Mouse (Mus musculus): Measurements from ENCODE around the gene Klhl35. TPM values are rescaled to one million over a fixed set of nuclear protein-coding genes. Genes with fewer than 3 reads are reported as not detected.

Gene Klhl35
- polyA plus RNA-seq, 1 experiment from 2014 or later = 1.8 TPM

GRCm38 (mm10) chr7:99452859-99453258 lies 12.9 kb upstream of the Klhl35 start:
- WGBS = 87% methylated on average over 7 of the region's 7 CpGs
- Histone ChIP-seq H3K9me3 (replicated peaks; ENCODE audit: control insufficient read depth, low read length) (no peaks in the 10 kb centered on the region), H3K9ac (replicated peaks; ENCODE audit: low read length) (no peak overlapping the region), H3K27me3 (ENCODE audit: control insufficient read depth, insufficient read depth, low read length) (no peaks in the 10 kb centered on the region), H3K4me3 (ENCODE audit: low read depth, low read length) (no peak overlapping the region), H3K27ac (replicated peaks; ENCODE audit: low read depth, low read length) (no peak overlapping the region), H3K4me2 (ENCODE audit: low read depth, low read length) (no peak overlapping the region), H3K4me1 (ENCODE audit: control insufficient read depth, insufficient read depth, low read length) (no peaks in the 10 kb centered on the region), H3K36me3 (replicated peaks; ENCODE audit: control insufficient read depth, insufficient read depth, low read depth, low read length) (no peaks in the 10 kb centered on the region)
- ATAC-seq (replicated peaks; ENCODE audit: insufficient number of reproducible peaks, low FRiP score, low TSS enrichment, low read depth) (no peak), DNase-seq (ENCODE audit: low spot score) (no peak)

GRCm38 (mm10) chr7:99454044-99454443 lies 11.8 kb upstream of the Klhl35 start:
- no peaks in the 10 kb centered on the region for H3K9me3 ChIP-seq (replicated peaks; ENCODE audit: control insufficient read depth, low read length)
- no peak overlapping the region for H3K4me2 ChIP-seq (ENCODE audit: low read depth, low read length)
- H3K9ac ChIP-seq (replicated peaks; ENCODE audit: low read length) = no peak overlapping the region
- H3K36me3 ChIP-seq (replicated peaks; ENCODE audit: control insufficient read depth, insufficient read depth, low read depth, low read length) = no peaks in the 10 kb centered on the region
- no peak for DNase-seq (ENCODE audit: low spot score)
- H3K27ac ChIP-seq (replicated peaks; ENCODE audit: low read depth, low read length) = no peak overlapping the region
- no peak for ATAC-seq (replicated peaks; ENCODE audit: insufficient number of reproducible peaks, low FRiP score, low TSS enrichment, low read depth)
- no peaks in the 10 kb centered on the region for H3K4me1 ChIP-seq (ENCODE audit: control insufficient read depth, insufficient read depth, low read length)
- H3K4me3 ChIP-seq (ENCODE audit: low read depth, low read length) = no peak overlapping the region
- WGBS = 65% methylated on average over 4 of the region's 4 CpGs
- H3K27me3 ChIP-seq (ENCODE audit: control insufficient read depth, insufficient read depth, low read length) = no peaks in the 10 kb centered on the region

GRCm38 (mm10) chr7:99458849-99459248 lies 7.0 kb upstream of the Klhl35 start:
- WGBS = 89% methylated on average over 8 of the region's 8 CpGs
- Histone ChIP-seq H3K4me2 (ENCODE audit: low read depth, low read length) (no peak overlapping the region), H3K36me3 (replicated peaks; ENCODE audit: control insufficient read depth, insufficient read depth, low read depth, low read length) (no peaks in the 10 kb centered on the region)

GRCm38 (mm10) chr7:99459888-99460652 lies 5.7 kb upstream of the Klhl35 start:
- H3K4me3 ChIP-seq (ENCODE audit: low read depth, low read length) = no peak overlapping the region
- 93% methylated on average over 15 of the region's 15 CpGs for WGBS
- H3K27ac ChIP-seq (replicated peaks; ENCODE audit: low read depth, low read length) = no peak overlapping the region
- no peak overlapping the region for H3K9ac ChIP-seq (replicated peaks; ENCODE audit: low read length)
- no peaks in the 10 kb centered on the region for H3K36me3 ChIP-seq (replicated peaks; ENCODE audit: control insufficient read depth, insufficient read depth, low read depth, low read length)
- no peak overlapping the region for H3K4me2 ChIP-seq (ENCODE audit: low read depth, low read length)
- ATAC-seq (replicated peaks; ENCODE audit: insufficient number of reproducible peaks, low FRiP score, low TSS enrichment, low read depth) (no peak), DNase-seq (ENCODE audit: low spot score) (no peak)
- no peaks in the 10 kb centered on the region for H3K9me3 ChIP-seq (replicated peaks; ENCODE audit: control insufficient read depth, low read length)
- no peaks in the 10 kb centered on the region for H3K4me1 ChIP-seq (ENCODE audit: control insufficient read depth, insufficient read depth, low read length)
- no peaks in the 10 kb centered on the region for H3K27me3 ChIP-seq (ENCODE audit: control insufficient read depth, insufficient read depth, low read length)

More at GRCm38 (mm10) chr7:99458849-99459248, 7.0 kb upstream of the Klhl35 start:
- H3K4me1 ChIP-seq (ENCODE audit: control insufficient read depth, insufficient read depth, low read length) = no peaks in the 10 kb centered on the region
- no peak overlapping the region for H3K9ac ChIP-seq (replicated peaks; ENCODE audit: low read length)
- H3K27ac ChIP-seq (replicated peaks; ENCODE audit: low read depth, low read length) = no peak overlapping the region
- H3K27me3 ChIP-seq (ENCODE audit: control insufficient read depth, insufficient read depth, low read length) = no peaks in the 10 kb centered on the region
- DNase-seq (ENCODE audit: low spot score) (no peak), ATAC-seq (replicated peaks; ENCODE audit: insufficient number of reproducible peaks, low FRiP score, low TSS enrichment, low read depth) (no peak)
- no peak overlapping the region for H3K4me3 ChIP-seq (ENCODE audit: low read depth, low read length)
- H3K9me3 ChIP-seq (replicated peaks; ENCODE audit: control insufficient read depth, low read length) = no peaks in the 10 kb centered on the region

GRCm38 (mm10) chr7:99463120-99463519 lies 2.7 kb upstream of the Klhl35 start:
- Histone ChIP-seq H3K4me3 (ENCODE audit: low read depth, low read length) (no peak overlapping the region), H3K9ac (replicated peaks; ENCODE audit: low read length) (no peak overlapping the region), H3K27me3 (ENCODE audit: control insufficient read depth, insufficient read depth, low read length) (no peaks in the 10 kb centered on the region), H3K27ac (replicated peaks; ENCODE audit: low read depth, low read length) (no peak overlapping the region), H3K36me3 (replicated peaks; ENCODE audit: control insufficient read depth, insufficient read depth, low read depth, low read length) (no peaks in the 10 kb centered on the region), H3K9me3 (replicated peaks; ENCODE audit: control insufficient read depth, low read length) (no peaks in the 10 kb centered on the region), H3K4me1 (ENCODE audit: control insufficient read depth, insufficient read depth, low read length) (peaks cover 5% of the 10 kb centered on the region), H3K4me2 (ENCODE audit: low read depth, low read length) (no peak overlapping the region)
- DNase-seq (ENCODE audit: low spot score) = no peak
- 81% methylated on average over 2 of the region's 2 CpGs for WGBS
- ATAC-seq (replicated peaks; ENCODE audit: insufficient number of reproducible peaks, low FRiP score, low TSS enrichment, low read depth) = no peak

GRCm38 (mm10) chr7:99467916-99468282 lies 2.1 kb downstream of the Klhl35 start:
- Histone ChIP-seq H3K27me3 (ENCODE audit: control insufficient read depth, insufficient read depth, low read length) (no peaks in the 10 kb centered on the region), H3K9me3 (replicated peaks; ENCODE audit: control insufficient read depth, low read length) (no peaks in the 10 kb centered on the region), H3K36me3 (replicated peaks; ENCODE audit: control insufficient read depth, insufficient read depth, low read depth, low read length) (peaks cover 2% of the 10 kb centered on the region), H3K4me2 (ENCODE audit: low read depth, low read length) (peak overlapping the region; percentile 87), H3K4me1 (ENCODE audit: control insufficient read depth, insufficient read depth, low read length) (peaks cover 6% of the 10 kb centered on the region), H3K27ac (replicated peaks; ENCODE audit: low read depth, low read length) (0 out of 2 replicates have a peak overlapping the region, but pooled peaks have one; percentile 80), H3K9ac (replicated peaks; ENCODE audit: low read length) (peak overlapping the region; percentile 75), H3K4me3 (ENCODE audit: low read depth, low read length) (peak overlapping the region; percentile 50)
- no peak for ATAC-seq (replicated peaks; ENCODE audit: insufficient number of reproducible peaks, low FRiP score, low TSS enrichment, low read depth)
- WGBS = 25% methylated on average over 9 of the region's 11 CpGs
- DNase-seq (ENCODE audit: low spot score) = no peak

- Histone ChIP-seq H3K36me3 (replicated peaks; ENCODE audit: control insufficient read depth, insufficient read depth, low read depth, low read length) (peaks cover 2% of the 10 kb centered on the region), H3K27ac (replicated peaks; ENCODE audit: low read depth, low read length) (peak overlapping the region; percentile 80), H3K4me3 (ENCODE audit: low read depth, low read length) (peak overlapping the region; percentile 50), H3K27me3 (ENCODE audit: control insufficient read depth, insufficient read depth, low read length) (no peaks in the 10 kb centered on the region), H3K4me2 (ENCODE audit: low read depth, low read length) (peak overlapping the region; percentile 87), H3K4me1 (ENCODE audit: control insufficient read depth, insufficient read depth, low read length) (peaks cover 6% of the 10 kb centered on the region), H3K9me3 (replicated peaks; ENCODE audit: control insufficient read depth, low read length) (no peaks in the 10 kb centered on the region), H3K9ac (replicated peaks; ENCODE audit: low read length) (peak overlapping the region; percentile 75)
- ATAC-seq (replicated peaks; ENCODE audit: insufficient number of reproducible peaks, low FRiP score, low TSS enrichment, low read depth) (peak; percentile 46), DNase-seq (ENCODE audit: low spot score) (peak; percentile 85)
- 2% methylated on average over 128 of the region's 145 CpGs for WGBS
These were observed 2.7 kb downstream of the Klhl35 start for GRCm38 (mm10) chr7:99468283-99469132.

All from embryonic facial prominence, embryonic 11.5 days (tissue).